Mouse (Mus musculus) lung, adult 2 months (tissue): ENCODE measurements around the gene Ythdf1.

ENCODE experiments used
- CTCF ChIP-seq: fragments of 200-500 bp; IDR thresholded peaks from 2 replicates; pipeline ENCODE4 v1.5.1; 2011; ENCODE audit warnings: mild to moderate bottlenecking, low read length, control low read depth; ENCODE audit not compliant: insufficient read depth
- POLR2A ChIP-seq: fragments of 200-500 bp; IDR thresholded peaks from 2 replicates; pipeline ENCODE4 v1.6.1; 2011; ENCODE audit warnings: low read depth, mild to moderate bottlenecking, control low read depth, low read length, borderline replicate concordance; ENCODE audit errors: extremely low read depth

DNA sequence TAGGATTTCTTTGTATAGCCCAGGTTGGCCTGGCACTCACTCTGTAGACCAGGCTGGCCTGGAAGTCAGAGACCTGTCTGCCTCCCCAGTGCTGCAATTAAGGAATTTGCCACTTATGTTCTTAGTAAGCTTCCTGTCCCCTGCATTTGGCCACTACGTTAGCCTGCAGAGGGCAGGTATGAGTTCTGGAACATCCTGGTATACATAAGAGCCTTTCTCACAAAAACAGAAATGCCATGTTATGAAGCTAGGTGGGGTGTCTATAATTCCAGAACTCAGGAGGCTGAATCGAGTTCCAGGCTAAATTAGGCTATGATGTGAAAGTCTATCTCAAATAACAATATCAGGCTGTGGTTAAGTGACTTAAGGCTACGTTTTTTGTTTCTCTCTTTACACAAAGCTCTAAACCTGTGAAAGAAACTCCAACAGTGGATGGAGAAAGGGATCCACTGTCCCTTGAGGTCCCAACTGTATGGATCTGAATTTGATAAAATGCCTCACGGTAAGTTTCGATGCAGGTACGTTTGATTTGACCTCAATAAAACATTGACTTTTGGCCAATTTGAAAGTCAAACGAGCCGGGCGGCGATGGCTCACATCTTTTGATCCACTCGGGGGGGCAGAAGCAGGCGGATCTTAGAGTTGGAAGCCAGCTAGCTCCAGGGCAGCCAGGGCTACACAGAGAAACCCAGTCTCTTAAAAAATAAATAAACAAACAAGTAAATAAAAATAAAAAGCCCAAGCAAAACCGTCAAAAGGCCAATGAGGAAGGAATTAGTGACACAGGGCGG is 45.5 kb upstream of the Ythdf1 start:
- TF ChIP-seq POLR2A (no peak), CTCF (no peak)
